Mouse (Mus musculus) layer of hippocampus, adult 2 months (tissue): ENCODE measurements around the gene Cspg4. TPM values are rescaled to one million over a fixed set of nuclear protein-coding genes. Genes with fewer than 3 reads are reported as not detected.
"Not testable (repeated sequence)": the region's sequence is repeated elsewhere in the genome, so short reads cannot be mapped to it uniquely, and the experiment has no call there.

ENCODE experiments used
- DNase-seq, 2 experiments: peaks; one replicate each; pipeline ENCODE4 v3.0.0; 2022; ENCODE audit warnings: low spot score in 2 of 2
- H3K27ac ChIP-seq: fragments of 200-600 bp; 2 replicates; pipeline ENCODE4 v1.8.1; 2022
- H3K4me3 ChIP-seq: fragments of 200-600 bp; 2 replicates; pipeline ENCODE4 v1.8.1; 2022; ENCODE audit warnings: mild to moderate bottlenecking
- CTCF ChIP-seq: fragments of 200-600 bp; conservative IDR thresholded peaks from 2 replicates; pipeline ENCODE4 v1.8.1; 2022; ENCODE audit warnings: antibody characterized with exemption, mild to moderate bottlenecking, moderate library complexity
- total RNA-seq, 2 experiments: library from RNA; stranded (reverse); gene quantifications; 2 replicates each; pipeline ENCODE4 v1.2.3; 2021

Gene Cspg4
- total RNA-seq, 2 experiments from 2014 or later: 17.4 to 18.4 TPM

DNA sequence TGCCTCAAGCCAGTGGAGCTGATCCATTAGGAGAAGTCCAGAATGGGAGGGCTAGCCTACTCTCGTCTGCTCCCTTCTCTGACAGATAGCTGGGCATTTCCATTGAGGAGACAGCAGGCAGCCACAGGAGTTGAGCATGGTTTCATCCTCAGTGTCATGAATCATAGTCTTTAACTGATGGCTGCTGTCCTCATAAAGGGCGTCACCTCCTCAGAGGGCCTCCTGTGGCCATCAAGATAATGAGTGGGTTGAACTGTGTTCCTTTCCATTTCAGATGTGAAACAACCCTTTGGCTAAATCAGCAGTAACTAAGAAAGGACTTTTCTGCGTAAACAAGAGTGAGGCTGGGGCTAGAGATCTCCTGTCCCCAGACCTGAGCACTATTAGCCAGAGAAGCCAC lies 38.8 kb downstream of the Cspg4 start:
- TF ChIP-seq CTCF: no peak
- H3K4me3 ChIP-seq: no peak overlapping the region
- DNase-seq: no peak
- no peak overlapping the region for H3K27ac ChIP-seq

GRCm38 (mm10) chr9:56907549-56907948 lies 42.7 kb downstream of the Cspg4 start:
- no peak for DNase-seq
- Histone ChIP-seq H3K4me3 (no peak overlapping the region), H3K27ac (no peak overlapping the region)
- TF ChIP-seq CTCF: no peak

- not testable (repeated sequence) for H3K27ac ChIP-seq, H3K4me3 ChIP-seq, DNase-seq
Measured at GRCm38 (mm10) chr9:56909991-56910390, 45.2 kb downstream of the Cspg4 start.

- Histone ChIP-seq H3K27ac (no peak overlapping the region), H3K4me3 (no peak overlapping the region)
- TF ChIP-seq CTCF: no peak
- DNase-seq: no peak
Measured at GRCm38 (mm10) chr9:56911017-56911416, 46.2 kb downstream of the Cspg4 start.

GRCm38 (mm10) chr9:56913991-56914390 lies 49.2 kb downstream of the Cspg4 start:
- no peak for DNase-seq
- TF ChIP-seq CTCF: no peak
- H3K4me3 ChIP-seq: no peak overlapping the region
- H3K27ac ChIP-seq: peak overlapping the region; percentile 14; the same call in 1 of the 2 replicates

GRCm38 (mm10) chr9:56915116-56915515 lies 50.3 kb downstream of the Cspg4 start:
- no peak for DNase-seq
- no peak for TF ChIP-seq CTCF
- H3K27ac ChIP-seq: peak overlapping the region; percentile 59; the same call in 1 of the 2 replicates
- no peak overlapping the region for H3K4me3 ChIP-seq

DNA sequence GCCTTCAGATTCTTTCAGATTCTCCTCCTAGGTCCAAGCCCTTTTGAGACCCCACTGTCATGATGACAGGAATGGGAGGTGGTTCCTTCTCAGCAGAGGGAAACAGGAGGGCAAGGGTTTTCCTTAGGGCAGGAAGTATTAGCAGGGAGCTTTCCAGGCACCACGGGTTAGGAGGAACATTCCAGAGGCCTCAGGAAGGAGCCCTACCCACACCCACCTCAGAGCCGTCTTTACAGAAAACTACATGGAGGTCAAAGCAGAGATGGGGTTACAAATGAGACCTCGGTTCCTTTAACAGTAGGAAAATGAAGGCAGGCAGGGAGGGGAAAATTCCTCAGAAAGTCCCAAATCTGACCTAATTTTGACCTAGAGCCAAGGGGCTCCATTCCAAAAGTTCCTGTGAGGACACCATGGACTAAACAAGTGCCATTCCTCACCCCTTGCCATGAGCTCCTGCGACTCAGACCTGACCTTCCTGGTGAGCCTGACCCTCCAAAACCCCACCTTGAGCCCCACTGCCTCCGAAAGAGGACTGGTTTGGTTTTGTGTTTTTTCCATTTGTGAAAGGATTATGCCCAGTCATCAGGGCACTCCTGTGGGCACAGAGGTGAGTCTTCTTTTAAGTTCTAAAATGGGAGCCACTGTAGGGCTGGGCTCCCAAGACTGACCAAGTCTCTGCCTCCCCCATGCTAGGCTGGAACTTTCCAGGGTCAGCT lies 51.0 kb downstream of the Cspg4 start:
- peak overlapping the region; percentile 59; the same call in 1 of the 2 replicates for H3K27ac ChIP-seq
- TF ChIP-seq CTCF: no peak
- no peak overlapping the region for H3K4me3 ChIP-seq
- DNase-seq: no peak

DNA sequence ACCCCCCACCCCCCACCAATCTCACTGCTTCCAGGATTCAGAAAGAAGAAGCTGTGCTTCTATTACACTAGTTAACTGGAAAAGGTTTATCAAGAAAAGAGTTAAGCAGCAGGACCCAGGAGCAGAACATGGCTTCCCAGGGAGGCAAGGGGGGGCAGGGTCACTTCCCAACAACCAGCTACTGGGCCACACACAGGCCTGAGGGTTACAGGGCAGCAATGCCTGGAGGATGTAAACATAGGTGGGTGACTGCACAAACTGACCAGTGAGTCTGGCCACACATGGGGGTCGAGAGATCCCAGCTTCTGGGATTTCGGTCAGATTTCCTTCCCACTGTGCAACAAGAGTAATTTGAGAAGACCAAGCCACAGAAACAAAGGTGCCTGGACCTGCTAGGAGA lies 52.3 kb downstream of the Cspg4 start:
- TF ChIP-seq CTCF: no peak
- H3K27ac ChIP-seq: no peak overlapping the region
- no peak for DNase-seq
- H3K4me3 ChIP-seq: no peak overlapping the region

DNA sequence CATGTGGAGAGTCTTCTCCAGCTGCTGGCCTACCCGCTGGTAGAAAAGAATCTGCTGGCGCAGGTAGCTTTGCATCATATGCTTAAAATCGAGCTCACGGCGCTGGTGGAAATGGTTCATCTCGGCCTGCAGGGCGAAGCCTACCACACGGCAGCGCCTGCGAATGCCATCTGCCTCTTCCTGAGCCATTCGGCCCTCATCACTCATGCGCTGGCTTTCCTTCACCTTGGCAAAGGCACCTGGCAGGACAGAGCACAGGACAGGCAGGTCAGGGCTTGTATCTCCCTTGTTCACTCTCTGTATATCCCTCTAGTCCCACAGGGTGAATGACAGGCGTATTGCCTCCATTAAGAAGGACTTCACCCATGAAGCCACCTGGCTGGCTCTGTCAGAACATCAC lies 53.6 kb downstream of the Cspg4 start:
- Histone ChIP-seq H3K27ac (no peak overlapping the region), H3K4me3 (no peak overlapping the region)
- no peak for TF ChIP-seq CTCF
- DNase-seq: no peak

- DNase-seq: no peak
- no peak for TF ChIP-seq CTCF
- H3K27ac ChIP-seq: 0 out of 2 replicates have a peak overlapping the region, but pooled peaks have one; percentile 23
- H3K4me3 ChIP-seq: no peak overlapping the region
Measured at GRCm38 (mm10) chr9:56922746-56923145, 57.9 kb downstream of the Cspg4 start.

DNA sequence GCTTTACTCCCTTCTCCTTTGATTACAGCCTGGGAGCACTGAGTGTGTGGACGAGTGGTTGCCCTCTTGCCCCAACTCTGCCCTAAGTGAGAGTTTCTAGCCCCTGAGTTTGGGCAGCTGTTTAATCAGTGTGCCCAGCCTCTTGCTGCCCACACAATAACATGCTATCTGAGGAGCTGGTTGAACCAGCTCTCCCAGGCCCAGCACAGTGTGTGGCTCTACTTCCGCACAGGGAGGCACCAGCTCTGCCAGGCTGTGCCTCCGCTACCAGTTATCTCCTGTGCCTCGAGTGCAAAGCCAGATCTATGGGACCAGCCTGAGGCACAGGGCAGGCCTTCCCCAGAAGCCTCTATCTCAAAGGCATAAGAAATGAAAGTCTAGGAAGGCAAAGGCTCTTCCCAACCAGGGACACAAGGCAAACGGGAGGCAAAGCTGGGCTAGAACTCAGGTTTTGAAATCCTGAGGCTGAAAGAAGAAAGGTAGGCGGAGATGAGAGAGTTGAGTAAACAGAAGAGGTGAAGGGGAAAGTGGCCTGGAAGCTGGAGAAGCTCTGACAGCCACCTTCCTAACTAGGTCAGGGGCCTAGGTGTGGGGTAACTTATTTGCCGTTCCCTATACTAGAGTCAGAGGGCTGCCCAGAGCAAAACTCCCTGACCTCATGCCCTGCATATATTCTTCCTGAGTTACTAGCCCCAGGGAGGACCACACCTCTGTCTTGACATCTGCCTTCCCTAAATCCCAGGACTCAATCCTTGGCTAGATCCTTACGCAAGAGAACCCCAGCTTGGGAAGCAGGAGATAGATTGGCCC lies 59.2 kb downstream of the Cspg4 start:
- Histone ChIP-seq H3K27ac (peak overlapping the region; percentile 90), H3K4me3 (peak overlapping the region; percentile 43)
- no peak for DNase-seq
- no peak for TF ChIP-seq CTCF

DNA sequence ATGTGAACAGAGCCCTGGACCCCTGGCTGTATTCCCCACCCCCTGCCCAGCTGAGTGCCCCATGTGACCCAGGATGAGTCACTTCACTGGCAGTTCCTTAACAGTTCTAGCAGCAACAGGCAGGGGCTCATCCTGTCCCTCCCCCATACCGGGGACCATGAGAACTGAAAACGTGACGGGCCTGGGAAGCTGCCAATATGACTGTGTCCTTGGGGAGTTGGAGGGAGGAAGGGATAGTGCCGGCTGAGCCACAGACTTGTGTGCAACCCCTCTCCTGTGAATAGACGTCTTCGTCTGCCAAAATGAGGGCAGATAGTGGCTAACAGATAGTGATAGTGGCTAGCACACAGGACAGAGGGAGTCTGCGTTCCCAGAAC lies 59.8 kb downstream of the Cspg4 start:
- peak overlapping the region; percentile 43 for H3K4me3 ChIP-seq
- peak overlapping the region; percentile 90 for H3K27ac ChIP-seq
- peak; percentile 35 to 44 for DNase-seq
- 0 out of 2 replicates have a peak, but pooled peaks have one; percentile 25 for TF ChIP-seq CTCF

DNA sequence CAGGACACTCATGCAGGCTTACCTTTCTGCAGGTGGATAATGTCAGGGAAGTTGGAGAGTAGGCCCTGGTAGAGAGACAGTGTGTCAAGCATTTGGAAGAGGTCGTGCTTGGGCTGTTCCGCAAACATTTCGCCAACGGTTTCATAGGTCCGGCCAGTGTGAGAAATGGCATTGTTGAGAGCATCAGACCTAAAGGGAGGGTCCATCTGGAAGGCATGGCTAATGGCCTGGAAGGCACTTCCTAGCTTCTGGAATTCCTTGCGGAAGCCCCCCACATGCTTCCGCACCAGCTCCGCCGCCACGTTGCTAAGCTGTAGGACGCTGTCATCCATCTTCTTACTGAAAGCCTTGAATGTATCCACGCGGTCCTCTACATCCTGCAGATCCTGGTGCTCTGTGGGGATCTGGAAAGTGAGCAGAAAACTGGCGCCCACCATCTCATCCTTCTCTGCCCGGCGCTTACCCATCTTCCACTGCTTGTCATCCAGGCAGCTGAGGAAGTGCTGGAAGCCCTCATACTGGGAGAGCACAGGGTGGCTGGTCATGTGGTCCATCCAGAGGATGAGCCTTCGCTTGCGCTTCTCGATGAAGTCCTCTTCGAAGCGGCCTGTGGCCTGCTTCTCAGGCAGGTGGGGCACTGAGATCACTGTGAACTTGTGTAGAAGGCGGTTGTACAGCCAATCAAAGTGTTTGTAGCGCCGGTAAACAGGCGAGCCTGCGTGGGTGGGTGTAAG lies 60.6 kb downstream of the Cspg4 start:
- H3K27ac ChIP-seq: peak overlapping the region; percentile 90
- TF ChIP-seq CTCF: no peak
- peak overlapping the region; percentile 43 for H3K4me3 ChIP-seq
- no peak for DNase-seq
